Mouse (Mus musculus) retina, adult 2 months (tissue): ENCODE measurements at regions not wholly inside any gene's neighbourhood (a gene's known extent, or its start where the extent isn't known, plus 50 kb on each side); places are given as distances from the start of the nearest gene placed in this dataset.
"Not testable (repeated sequence)": the region's sequence is repeated elsewhere in the genome, so short reads cannot be mapped to it uniquely, and the experiment has no call there.

ENCODE experiments used
- DNase-seq: peaks from one replicate; pipeline ENCODE4 v3.0.0-alpha.2; 2012; ENCODE audit warnings: low read depth, low spot score

- no peak for DNase-seq
Measured at GRCm38 (mm10) chr3:39776278-39777039, 754.6 kb upstream of the Intu start.

DNA sequence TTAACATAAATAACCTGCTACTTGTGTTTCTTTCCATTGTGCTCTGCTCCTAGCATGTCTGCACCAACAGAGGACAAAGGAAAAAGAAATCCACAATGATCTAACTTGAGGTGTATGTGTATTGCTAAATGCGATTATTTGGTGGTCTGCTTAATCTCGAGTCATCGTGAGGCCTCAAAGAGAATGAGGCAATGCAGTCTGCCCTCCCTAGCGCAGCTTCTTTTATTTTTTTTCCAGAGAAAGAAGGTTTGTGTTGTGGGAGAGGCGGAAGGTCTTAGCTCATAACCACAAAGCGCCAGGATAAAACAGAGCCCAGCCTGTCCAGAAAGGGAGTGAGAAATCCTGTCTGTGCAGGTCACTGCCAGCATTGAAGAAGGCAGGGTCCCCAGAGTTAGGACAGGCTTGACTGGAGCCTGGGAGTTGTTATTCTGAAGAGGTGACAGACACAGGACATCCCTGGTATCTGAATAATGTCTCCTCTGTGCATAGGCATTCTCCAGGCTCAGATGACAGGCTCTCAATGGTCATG lies 751.3 kb upstream of the Intu start:
- no peak for DNase-seq

DNA sequence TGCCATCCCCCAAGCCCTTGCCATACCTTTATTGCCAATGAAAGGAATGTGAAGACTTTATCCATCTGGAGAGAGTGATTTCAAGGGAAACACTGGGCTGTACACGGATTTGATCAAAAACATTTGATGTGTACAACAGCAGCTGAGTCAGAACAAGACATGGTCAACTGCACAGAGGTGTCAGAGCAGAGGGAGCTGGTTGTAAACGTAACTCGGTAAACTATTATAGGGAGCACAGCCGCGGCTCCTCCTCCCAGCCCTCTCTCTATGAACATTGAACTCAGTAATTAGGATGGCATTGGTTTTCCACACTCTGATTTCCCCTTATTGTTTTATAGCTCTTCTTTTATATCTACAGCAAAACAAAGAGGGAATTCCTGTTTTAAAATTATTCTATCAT lies 750.8 kb upstream of the Intu start:
- no peak for DNase-seq

DNA sequence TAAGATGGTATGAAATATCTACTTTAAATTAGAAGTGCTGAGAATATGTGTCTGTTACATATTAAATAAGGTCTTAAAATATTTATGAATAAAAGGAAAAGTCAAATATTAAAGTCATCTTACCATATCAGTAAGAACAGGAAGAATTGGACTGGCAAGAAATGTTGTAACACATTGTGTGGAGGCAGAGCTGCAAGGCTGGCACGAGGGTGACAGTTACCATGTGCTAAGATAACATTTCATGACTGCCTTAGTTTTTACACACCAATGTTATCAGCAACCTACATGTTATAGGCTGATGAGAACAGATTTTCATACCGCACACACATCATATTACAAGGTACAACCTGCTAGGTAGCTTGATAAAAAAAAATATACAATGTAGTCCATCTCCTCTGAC lies 746.2 kb upstream of the Intu start:
- DNase-seq, result no peak

GRCm38 (mm10) chr3:39809586-39809985 lies 721.5 kb upstream of the Intu start:
- no peak for DNase-seq

DNA sequence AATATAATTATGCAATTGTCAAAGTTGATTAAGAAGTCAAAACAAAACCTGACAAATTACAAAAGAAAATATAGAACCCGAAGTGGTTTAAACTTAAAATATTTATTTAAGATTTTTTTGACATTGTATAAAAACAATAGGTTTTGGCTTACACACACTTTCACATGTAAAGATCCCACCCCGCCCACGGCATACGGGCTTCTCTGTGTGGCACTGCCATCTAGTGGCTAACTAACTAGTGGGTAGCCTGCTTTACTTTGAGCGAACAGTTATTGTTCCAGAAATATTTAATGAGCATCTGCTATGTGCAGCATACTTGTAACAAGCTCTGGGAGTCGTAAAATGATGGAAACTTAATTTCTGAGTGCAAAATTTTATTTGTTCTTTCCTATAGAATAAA lies 716.3 kb upstream of the Intu start:
- peak; percentile 8 for DNase-seq

GRCm38 (mm10) chr3:39830488-39831056 lies 700.5 kb upstream of the Intu start:
- no peak for DNase-seq

DNA sequence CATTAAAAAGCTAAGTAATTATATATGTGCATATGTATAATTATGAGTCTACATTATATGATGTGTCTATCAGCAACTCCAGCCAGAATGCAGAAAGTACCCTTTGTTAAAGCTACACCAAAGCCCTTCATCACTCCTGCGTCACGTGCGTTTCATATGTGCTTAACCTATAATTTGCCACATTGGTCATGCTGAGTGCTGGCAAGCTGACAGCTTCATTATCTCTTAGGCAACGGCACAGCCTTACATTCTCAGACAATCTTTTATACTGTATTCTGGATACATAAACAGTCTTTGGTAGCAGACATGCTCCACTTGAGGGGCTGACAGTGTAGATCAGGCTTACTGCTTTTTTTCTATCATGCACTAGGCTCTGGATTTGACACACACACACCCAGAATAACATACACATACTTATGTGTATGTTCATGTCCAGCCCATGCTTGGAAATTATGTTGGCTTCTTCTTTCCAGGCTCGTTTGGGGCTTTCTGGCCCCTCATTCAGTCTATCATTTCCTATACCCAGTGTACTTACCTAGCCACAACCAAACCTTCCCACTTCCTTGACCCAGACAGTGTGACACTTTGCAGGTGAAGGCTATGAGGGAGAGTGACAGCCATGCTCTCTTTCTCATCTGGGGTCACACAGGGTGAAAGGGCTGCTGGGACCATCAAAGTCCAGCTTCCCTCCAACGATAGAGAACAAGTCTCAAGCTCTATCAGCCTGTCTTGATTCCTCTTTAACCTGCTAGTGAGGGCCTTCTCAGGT lies 692.5 kb upstream of the Intu start:
- no peak for DNase-seq

DNA sequence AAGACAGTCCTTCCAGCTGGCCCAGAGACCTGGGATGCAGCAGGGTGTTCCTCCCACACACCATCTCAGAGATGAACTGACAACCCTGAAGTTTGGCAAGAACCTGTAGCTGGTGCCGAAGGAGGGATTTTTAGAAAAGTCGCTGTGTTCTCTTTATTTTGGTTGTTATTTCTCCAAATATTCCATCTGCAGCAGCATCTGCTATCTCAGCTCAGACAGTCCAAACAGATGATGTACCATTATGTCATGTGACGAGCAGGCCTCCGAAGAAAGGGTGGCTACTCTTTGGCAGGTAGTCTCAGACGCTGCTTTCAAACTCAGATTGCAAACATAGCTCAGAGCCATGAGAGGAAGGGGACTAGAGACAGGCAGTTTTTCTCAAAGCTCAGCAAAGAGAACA lies 690.1 kb upstream of the Intu start:
- no peak for DNase-seq

DNA sequence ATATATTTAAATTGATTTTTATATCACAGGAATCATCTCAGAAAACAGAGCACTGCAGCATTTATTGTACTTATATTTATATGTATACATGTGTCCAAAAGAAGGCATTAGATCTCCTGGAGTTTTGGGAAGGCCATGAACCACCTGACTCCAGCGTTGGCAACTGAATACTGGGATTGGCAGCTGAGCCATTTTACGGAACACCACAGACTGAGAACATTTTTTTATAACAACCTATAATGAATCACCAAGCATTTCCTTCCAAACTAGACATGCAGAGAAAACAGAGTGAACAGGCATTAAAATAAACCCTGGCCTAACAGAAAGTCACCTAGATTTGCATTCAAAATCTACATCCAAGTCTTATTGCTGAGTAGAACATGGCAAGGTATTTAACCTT lies 686.0 kb upstream of the Intu start:
- no peak for DNase-seq

DNA sequence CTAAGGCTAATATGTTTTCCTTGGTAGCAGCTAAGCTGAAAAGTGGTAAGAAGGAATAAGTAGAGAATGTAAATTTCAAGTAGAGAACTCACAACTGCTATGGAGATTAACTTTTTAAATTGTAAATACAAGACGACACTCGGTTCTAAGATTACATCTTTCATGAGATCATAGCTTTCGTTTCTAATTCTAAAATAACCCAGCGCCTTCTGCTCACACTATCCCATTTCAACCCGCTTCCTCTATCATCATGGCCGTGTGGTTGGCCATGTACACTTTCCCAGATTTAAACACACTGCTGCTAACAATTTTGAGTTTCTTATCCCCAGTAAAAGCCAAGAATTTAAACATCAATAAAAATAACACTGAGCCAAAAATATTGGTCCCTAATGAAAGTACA lies 682.3 kb upstream of the Intu start:
- no peak for DNase-seq

GRCm38 (mm10) chr3:39857214-39857839 lies 673.8 kb upstream of the Intu start:
- no peak for DNase-seq

DNA sequence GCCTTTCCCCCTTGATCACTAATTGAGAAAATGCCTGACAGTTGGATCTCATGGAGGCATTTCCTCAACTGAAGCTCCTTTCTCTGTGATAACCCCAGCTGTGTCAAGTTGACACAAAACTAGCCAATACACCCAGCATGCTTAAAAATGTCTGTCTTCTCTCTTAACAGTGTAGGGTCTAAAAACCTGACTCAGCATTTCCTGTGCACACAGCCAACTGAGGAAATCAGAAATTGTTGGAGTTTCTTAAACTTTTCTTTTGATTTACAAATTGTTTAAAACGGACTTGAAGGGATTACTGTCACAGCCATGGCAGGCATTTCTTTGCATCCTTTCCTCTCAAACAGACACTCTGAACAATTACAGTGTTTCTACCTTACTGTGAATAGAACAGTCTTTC lies 655.0 kb upstream of the Intu start:
- DNase-seq, result not testable (repeated sequence)

DNA sequence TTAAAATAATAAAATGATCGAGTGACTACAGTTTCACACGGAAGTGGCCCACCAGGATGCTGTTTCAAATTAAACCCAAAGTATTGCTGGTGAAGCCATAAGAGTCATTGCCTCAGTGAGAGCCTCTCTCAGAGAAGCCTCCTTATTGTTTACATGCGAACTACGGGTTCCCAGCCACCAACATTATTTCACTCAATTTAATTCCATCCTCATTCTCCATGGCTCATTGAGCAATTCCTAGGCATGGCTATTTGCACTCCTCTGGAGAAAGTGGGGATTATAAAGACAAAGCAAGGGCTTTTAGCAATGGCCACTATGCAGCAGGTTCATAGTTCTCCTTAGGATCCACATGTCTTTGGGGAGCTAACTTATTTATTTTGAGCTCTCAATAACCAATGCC lies 646.7 kb upstream of the Intu start:
- DNase-seq, result no peak

DNA sequence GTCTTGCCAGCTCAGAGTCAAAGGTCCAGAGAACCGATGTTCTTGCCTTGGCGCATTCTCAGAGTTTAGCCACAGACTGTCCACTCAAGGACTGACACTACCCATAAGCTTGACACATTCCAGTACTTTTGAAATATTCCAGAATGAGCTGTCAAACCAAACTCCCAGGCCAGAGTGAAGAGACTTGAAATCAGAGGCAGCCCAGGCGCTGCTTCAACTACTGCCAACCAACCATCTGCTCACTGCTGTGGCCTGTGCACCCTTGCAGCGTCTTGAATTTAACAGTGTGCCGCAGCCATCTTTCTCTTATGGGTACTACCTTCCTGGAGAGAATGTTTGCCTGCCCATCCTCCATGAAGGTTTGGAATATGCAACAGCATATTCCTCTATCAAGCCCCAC lies 642.7 kb upstream of the Intu start:
- no peak for DNase-seq

DNA sequence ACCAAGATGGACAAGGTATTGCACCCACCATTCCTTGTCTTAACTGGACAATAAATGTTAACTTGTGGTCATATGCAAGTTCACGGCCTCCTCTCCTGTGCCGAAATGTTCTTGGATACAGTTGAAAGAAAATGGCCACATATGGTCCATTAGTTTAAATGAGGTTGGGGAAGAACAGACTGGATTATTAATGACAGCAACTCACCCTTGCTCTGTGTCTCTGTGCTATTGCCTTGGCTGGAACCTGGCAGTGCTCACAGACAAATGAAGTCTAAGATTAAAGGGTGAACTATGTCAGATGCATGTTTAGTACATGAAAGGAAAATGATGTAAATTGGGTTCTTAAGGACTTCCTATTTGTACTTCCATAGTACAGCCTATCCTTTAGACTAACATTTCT lies 641.9 kb upstream of the Intu start:
- no peak for DNase-seq

GRCm38 (mm10) chr3:39898961-39899360 lies 632.1 kb upstream of the Intu start:
- DNase-seq, result no peak

GRCm38 (mm10) chr3:39900207-39900606 lies 630.9 kb upstream of the Intu start:
- DNase-seq, result no peak

DNA sequence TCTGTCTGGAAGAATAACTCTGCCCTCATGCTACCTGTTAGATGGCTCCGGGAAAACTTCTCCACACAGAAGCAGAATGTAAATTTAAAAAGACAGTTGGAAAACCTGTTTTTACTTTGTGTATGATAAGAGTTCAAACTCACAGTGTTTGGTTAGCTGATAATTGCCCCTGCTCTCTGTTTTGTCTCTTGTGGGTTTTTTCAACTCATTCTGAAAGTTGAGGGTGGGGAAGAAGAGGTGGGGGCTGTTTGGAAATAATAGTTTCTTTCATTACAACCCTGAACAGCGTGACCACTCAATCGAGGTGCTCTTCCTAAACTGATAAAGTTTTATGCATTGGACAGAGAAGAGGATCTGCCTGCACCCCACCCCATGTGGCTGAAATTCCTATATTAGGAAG lies 626.7 kb upstream of the Intu start:
- DNase-seq, result no peak

DNA sequence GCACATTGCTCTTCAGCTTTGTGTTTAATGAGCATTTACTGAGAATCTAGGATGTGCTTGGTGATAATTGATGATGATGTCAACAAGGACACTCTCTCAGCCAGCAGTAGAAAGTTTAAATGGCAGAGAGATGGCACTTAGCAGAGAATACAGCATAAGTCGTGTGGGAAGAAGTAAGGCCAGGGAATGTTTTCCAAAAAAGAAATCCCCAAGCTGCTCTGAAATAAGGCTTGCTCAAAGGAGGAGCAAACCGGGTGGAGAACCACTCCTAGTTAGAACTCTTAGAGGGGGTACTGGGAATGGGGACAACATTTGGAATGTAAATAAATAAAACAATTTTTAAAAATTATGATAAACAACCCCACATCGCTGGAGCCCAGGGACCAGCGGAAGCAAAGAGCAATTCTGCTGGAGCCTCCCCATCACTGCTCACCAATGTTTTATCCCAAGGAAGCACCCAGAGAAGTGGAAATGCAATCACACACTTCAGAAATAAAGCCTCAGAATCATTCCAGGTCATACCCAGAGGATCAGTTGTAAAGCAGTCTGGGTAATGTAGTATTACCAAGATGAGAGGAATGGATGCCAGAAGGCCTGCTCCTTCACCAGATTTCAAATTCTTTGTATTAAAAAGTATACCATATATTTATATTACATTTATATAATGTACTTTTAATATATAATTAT lies 622.3 kb upstream of the Intu start:
- DNase-seq, result no peak

DNA sequence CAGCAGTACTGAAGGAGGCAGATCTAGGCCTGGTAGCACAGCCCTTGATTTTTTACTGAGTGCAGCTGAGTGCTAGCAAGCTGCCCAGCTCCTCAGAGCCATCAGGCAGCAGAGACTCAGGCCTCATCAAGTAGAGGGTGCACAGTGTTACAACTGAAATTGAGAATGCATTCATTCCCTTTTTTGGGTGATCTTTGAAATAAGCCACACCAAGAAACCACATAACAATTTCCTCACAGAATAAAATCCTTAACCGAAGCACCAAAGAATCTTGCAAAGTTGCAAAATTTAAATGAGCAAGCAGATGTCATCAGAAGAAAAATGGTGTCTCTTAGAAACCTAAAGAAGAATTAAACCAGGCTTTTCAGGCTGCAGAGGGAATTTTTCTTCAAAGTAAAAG lies 621.4 kb upstream of the Intu start:
- DNase-seq, result no peak

DNA sequence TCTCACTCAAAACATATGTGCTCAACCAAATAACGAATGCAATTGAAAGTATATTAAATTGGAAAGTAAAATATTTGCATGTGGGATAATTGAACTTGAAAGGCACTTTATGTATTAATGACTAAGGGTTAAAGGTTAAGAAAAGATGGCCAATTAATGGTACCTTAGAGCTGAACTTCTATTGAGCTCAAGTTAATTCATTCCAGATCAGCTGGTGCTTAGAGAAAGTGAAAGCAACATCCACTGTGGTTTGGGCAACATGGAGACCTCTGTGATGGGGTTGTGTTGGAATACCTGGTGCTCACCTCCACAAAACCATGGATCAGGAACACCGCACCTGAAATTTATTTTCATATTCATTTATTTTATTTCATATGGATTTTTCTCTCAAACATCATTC lies 612.5 kb upstream of the Intu start:
- DNase-seq, result no peak
